Mouse (Mus musculus): ENCODE data around the gene BC030870.

GRCm38 (mm10) chr8:65169184-65169583 is 39.8 kb upstream of the BC030870 start:
- TF ChIP-seq CTCF (IDR thresholded peaks at IDR 0.05; ENCODE audit: insufficient read depth, low read length) (no peak), POLR2A (IDR thresholded peaks at IDR 0.05; ENCODE audit: borderline replicate concordance, extremely low read depth, low read depth, low read length) (no peak)
